Mouse (Mus musculus): ENCODE measurements at regions not wholly inside any gene's neighbourhood (a gene's known extent, or its start where the extent isn't known, plus 50 kb on each side); places are given as distances from the start of the nearest gene placed in this dataset.
"Not testable (repeated sequence)": the region's sequence is repeated elsewhere in the genome, so short reads cannot be mapped to it uniquely, and the experiment has no call there.

DNA sequence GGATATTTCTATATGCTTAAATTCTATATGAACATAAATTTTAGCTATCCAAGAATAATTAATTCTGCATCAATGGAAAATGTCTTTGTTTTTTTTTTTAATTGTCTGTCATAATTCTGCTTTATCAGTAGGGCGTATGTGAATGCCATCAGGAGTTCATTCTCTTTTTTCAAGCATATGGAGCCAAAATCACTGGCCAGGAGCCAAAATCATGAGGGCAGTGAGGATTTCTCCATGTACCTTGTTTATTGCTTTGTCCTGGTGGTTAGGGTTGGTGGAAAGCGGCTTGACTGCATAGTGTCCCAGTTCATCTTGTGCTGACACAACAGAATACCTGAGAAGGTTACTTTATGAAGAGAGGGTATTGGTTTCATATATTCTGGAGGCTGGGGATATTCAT is 243.9 kb downstream of the AI429214 start:
- DNase-seq (ENCODE audit: low read depth, low spot score) = no peak

GRCm38 (mm10) chr8:37239354-37239753 is 245.9 kb downstream of the AI429214 start:
- no peak for DNase-seq (ENCODE audit: low read depth, low spot score)

DNA sequence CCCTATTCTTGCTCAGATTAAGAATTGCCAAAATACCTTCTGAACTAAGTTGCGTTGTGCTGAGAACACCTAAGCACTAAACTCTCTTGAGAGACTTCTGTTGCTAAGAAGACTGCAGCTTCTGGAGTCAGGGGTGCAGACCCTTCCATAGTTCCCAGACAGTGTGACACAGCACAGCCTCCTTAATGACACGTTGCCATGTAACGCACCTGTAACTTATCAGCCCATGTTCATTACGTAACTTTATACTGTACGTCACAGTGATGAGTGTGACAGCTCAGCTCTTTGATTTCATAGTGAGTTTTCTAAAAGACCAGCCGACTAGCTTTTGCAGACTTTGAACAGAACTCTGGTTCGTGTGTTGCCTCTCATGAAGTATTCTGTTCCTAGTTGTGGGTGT is 257.8 kb downstream of the AI429214 start:
- DNase-seq (ENCODE audit: low read depth, low spot score) = not testable (repeated sequence)

DNA sequence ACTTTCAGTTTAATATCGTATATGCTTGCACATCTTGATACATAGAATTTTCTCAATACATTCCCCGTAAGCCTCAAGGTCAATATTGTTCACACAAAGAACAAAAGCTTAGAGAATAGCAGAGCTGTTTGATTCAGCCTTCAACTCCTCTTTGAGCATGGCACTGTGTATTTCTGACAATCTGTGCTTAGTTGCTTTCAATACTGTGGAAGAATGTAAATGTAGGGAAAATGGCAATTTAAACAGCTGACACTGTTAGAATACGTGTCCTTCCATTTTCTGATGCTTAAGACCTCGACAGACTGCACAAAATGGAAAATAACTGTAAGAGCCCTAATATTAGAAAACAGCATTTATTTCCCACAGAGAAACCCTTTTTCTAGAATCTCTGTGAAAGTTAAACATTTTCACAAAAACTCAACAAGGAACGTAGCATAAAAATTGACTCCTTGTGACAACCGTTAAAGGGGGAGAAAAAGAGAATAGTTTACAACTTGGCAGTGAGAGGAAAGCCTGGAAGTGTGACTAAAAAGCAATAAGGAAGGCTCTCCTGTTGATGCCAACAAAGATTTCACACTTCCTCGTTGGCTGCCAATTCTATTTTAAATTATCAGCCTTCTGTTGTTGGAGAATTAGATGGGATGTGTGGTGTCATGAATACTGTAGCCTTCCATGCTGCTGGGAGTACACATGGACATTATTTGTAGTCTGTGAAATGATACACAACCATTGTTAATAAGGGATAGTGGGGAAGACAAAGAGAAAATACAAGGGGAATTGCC is 297.9 kb downstream of the AI429214 start:
- DNase-seq (ENCODE audit: low read depth, low spot score) = no peak
